8 mouse cellular contexts compared by ENCODE assay signal in the genomic region with DNA sequence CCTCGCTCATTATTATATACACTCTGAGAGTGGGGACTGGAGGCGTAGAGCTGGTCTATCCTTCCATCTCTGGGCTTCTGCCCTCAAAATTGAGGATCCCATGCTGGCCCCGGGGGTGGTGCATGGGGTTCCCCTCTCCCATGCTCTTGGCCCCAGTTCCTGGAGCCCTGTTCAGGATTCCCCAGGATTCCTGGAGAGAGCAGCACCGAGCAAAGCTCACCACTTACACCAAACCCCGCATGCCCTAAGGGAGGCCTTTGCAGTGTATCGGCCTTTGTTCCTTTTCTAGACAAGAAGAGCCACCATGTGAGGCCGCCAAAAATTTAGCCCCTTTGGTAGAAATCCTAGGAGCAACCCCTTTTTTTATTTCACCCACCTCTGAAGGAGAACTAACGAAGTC. TPM values are rescaled to one million over a fixed set of nuclear protein-coding genes. Genes with fewer than 3 reads are reported as not detected.
A peak's percentile ranks its signal among the peaks of the same experiment; 100 is the strongest.
DNase-seq lines count a peak whose midpoint lies in the region; ATAC-seq and TF ChIP-seq lines count a peak whose summit lies in the region.

No protein-coding gene starts in this region.

- H3K4me2 ChIP-seq in heart, embryonic 12.5 days = peak overlapping the region; percentile 91
- H3K4me2 ChIP-seq in hindbrain, embryonic 13.5 days = peak overlapping the region; percentile 83
- peak overlapping the region; percentile 84 for H3K4me2 ChIP-seq in neural tube, embryonic 13.5 days
- no peak overlapping the region; the same call in 1 of the 2 replicates for H3K4me2 ChIP-seq in liver, embryonic 12.5 days

- peaks cover 27% of the 10 kb centered on the region; the same call in 1 of the 2 replicates for H3K27me3 ChIP-seq in heart, embryonic 12.5 days (replicated peaks)
- peaks cover 10% of the 10 kb centered on the region for H3K27me3 ChIP-seq in heart, adult 2 months (ENCODE audit: control insufficient read depth, insufficient read depth, low read length)
- H3K27me3 ChIP-seq in hindbrain, embryonic 13.5 days = no peaks in the 10 kb centered on the region
- H3K27me3 ChIP-seq in neural tube, embryonic 13.5 days = peaks cover 2% of the 10 kb centered on the region; the same call in 1 of the 2 replicates
- peaks cover 78% of the 10 kb centered on the region for H3K27me3 ChIP-seq in liver, embryonic 12.5 days (replicated peaks)

- no peaks in the 10 kb centered on the region for H3K79me2 ChIP-seq in heart, adult 2 months (replicated peaks; ENCODE audit: control insufficient read depth, insufficient read depth, low read length)

- no peak for TF ChIP-seq EP300 in heart, adult 2 months (IDR thresholded peaks at IDR 0.05; ENCODE audit: insufficient read depth, low read depth, low read length)

- H3K27ac ChIP-seq in heart, embryonic 12.5 days (ENCODE audit: poor library complexity, severe bottlenecking) = no peak overlapping the region
- H3K27ac ChIP-seq in heart, adult 2 months = no peak overlapping the region
- peak overlapping the region; percentile 98 for H3K27ac ChIP-seq in hindbrain, embryonic 13.5 days
- peak overlapping the region; percentile 98 for H3K27ac ChIP-seq in neural tube, embryonic 13.5 days (replicated peaks)
- no peak overlapping the region for H3K27ac ChIP-seq in liver, embryonic 12.5 days

- WGBS in heart, embryonic 12.5 days = 37% methylated on average over 8 of the region's 8 CpGs
- 54% methylated on average over 8 of the region's 8 CpGs for WGBS in heart, adult 2 months
- WGBS in hindbrain, embryonic 13.5 days = 18% methylated on average over 8 of the region's 8 CpGs
- 17% methylated on average over 8 of the region's 8 CpGs for WGBS in neural tube, embryonic 13.5 days
- 46% methylated on average over 8 of the region's 8 CpGs for WGBS in liver, embryonic 12.5 days (ENCODE audit: insufficient replicate concordance)

- ATAC-seq in heart, embryonic 12.5 days (ENCODE audit: insufficient number of reproducible peaks, low FRiP score) = no peak
- peak; percentile 17; the same call in 1 of the 2 replicates for ATAC-seq in hindbrain, embryonic 13.5 days (ENCODE audit: low FRiP score)
- ATAC-seq in neural tube, embryonic 13.5 days (ENCODE audit: low read depth) = peak; percentile 30
- ATAC-seq in liver, embryonic 12.5 days = no peak

- H3K36me3 ChIP-seq in heart, embryonic 12.5 days = no peaks in the 10 kb centered on the region
- H3K36me3 ChIP-seq in heart, adult 2 months (ENCODE audit: control insufficient read depth, insufficient read depth, low read length) = no peaks in the 10 kb centered on the region
- no peaks in the 10 kb centered on the region for H3K36me3 ChIP-seq in hindbrain, embryonic 13.5 days
- H3K36me3 ChIP-seq in neural tube, embryonic 13.5 days = no peaks in the 10 kb centered on the region
- no peaks in the 10 kb centered on the region for H3K36me3 ChIP-seq in liver, embryonic 12.5 days

- no peaks in the 10 kb centered on the region for H3K9me3 ChIP-seq in heart, embryonic 12.5 days (replicated peaks)
- no peaks in the 10 kb centered on the region for H3K9me3 ChIP-seq in hindbrain, embryonic 13.5 days
- no peaks in the 10 kb centered on the region for H3K9me3 ChIP-seq in neural tube, embryonic 13.5 days
- no peaks in the 10 kb centered on the region for H3K9me3 ChIP-seq in liver, embryonic 12.5 days (replicated peaks)

- intact Hi-C loops in heart, adult 2 months (cut with DNase I) = loop anchor here (10.0 kb wide), 1 partner anchor 444 kb away; no protein-coding TSS in a partner anchor

- H3K9ac ChIP-seq in heart, embryonic 12.5 days = no peak overlapping the region
- H3K9ac ChIP-seq in heart, adult 2 months (ENCODE audit: low read depth, low read length) = no peak overlapping the region
- H3K9ac ChIP-seq in hindbrain, embryonic 13.5 days = peak overlapping the region; percentile 98; the same call in 1 of the 2 replicates
- peak overlapping the region; percentile 97 for H3K9ac ChIP-seq in neural tube, embryonic 13.5 days
- H3K9ac ChIP-seq in liver, embryonic 12.5 days = no peak overlapping the region

- TF ChIP-seq CTCF in heart, adult 2 months (IDR thresholded peaks at IDR 0.05) = no peak

- TF ChIP-seq POLR2A in heart, adult 2 months (IDR thresholded peaks at IDR 0.05; ENCODE audit: insufficient read depth, low read depth, low read length) = no peak

- H3K4me3 ChIP-seq in heart, embryonic 12.5 days = no peak overlapping the region
- H3K4me3 ChIP-seq in heart, adult 2 months = no peak overlapping the region
- no peak overlapping the region; the same call in 1 of the 2 replicates for H3K4me3 ChIP-seq in hindbrain, embryonic 13.5 days
- H3K4me3 ChIP-seq in neural tube, embryonic 13.5 days = peak overlapping the region; percentile 93; the same call in 1 of the 2 replicates
- no peak overlapping the region for H3K4me3 ChIP-seq in liver, embryonic 12.5 days

- DNase-seq in heart, adult 2 months = no peak
- peak; percentile 26 for DNase-seq in right cerebral cortex, postnatal 25 days
- no peak for DNase-seq in right cerebral cortex, postnatal 14 days
- DNase-seq in adrenal gland, postnatal 10 days = no peak

- H3K4me1 ChIP-seq in heart, embryonic 12.5 days (replicated peaks) = peaks cover 20% of the 10 kb centered on the region
- H3K4me1 ChIP-seq in heart, adult 2 months (ENCODE audit: control insufficient read depth, insufficient read depth, low read length) = peaks cover 3% of the 10 kb centered on the region; the same call in 1 of the 2 replicates
- H3K4me1 ChIP-seq in hindbrain, embryonic 13.5 days (replicated peaks) = peaks cover 63% of the 10 kb centered on the region
- peaks cover 67% of the 10 kb centered on the region for H3K4me1 ChIP-seq in neural tube, embryonic 13.5 days (replicated peaks)
- H3K4me1 ChIP-seq in liver, embryonic 12.5 days = peaks cover 19% of the 10 kb centered on the region

RNA-seq across cellular contexts. Expression of gene Aff3, which starts 36.3 kb away (rescaled TPM):
- polyA plus RNA-seq in heart, embryonic 12.5 days (2016; fragmentation: Nextera tagmentation; extraction: Ambion mirVana) = 5.3 and 5.7 TPM in 2 replicates
- 1 to 10 TPM; 1.4 to 3.1 TPM for total RNA-seq in heart, adult 2 months (2021)
- polyA plus RNA-seq in heart, adult 2 months (2012; rRNA removed) = 2.4 and 3.2 TPM in 2 replicates
- 15.1 and 19.0 TPM in 2 replicates for polyA plus RNA-seq in hindbrain, embryonic 13.5 days (2015; fragmentation: Nextera tagmentation; extraction: Ambion mirVana)
- 32.1 and 32.3 TPM in 2 replicates for polyA plus RNA-seq in neural tube, embryonic 13.5 days (2015; fragmentation: Nextera tagmentation; extraction: Ambion mirVana)
- 1 to 10 TPM; 7.0 to 9.8 TPM for total RNA-seq in adrenal gland, postnatal 10 days (2021)
- 1.5 and 2.9 TPM in 2 replicates for polyA plus RNA-seq in liver, embryonic 12.5 days (2016; fragmentation: Nextera tagmentation; extraction: Ambion mirVana)

Comparison
In these comparisons a context has a peak if more than half of its experiments do, and no peak if none do; other contexts are left out.
1. ATAC-seq: peak in hindbrain, embryonic 13.5 days (single experiment) and neural tube, embryonic 13.5 days (single experiment); none in heart, embryonic 12.5 days (single experiment) and liver, embryonic 12.5 days (single experiment).
2. H3K27ac ChIP-seq: peak in hindbrain, embryonic 13.5 days (single experiment) and neural tube, embryonic 13.5 days (single experiment); none in heart, embryonic 12.5 days (single experiment), heart, adult 2 months (single experiment) and liver, embryonic 12.5 days (single experiment).
3. H3K9ac ChIP-seq: peak in hindbrain, embryonic 13.5 days (single experiment) and neural tube, embryonic 13.5 days (single experiment); none in heart, embryonic 12.5 days (single experiment), heart, adult 2 months (single experiment) and liver, embryonic 12.5 days (single experiment).